Mouse (Mus musculus) hindbrain, embryonic 16.5 days (tissue): ENCODE results near the gene Pde1c. TPM values are rescaled to one million over a fixed set of nuclear protein-coding genes. Genes with fewer than 3 reads are reported as not detected.
A peak's percentile ranks its signal among the peaks of the same experiment; 100 is the strongest.

Source experiments
- ATAC-seq: fragments of 200-750 bp; cut with Nextera tagmentation; 2 replicates; pipeline ENCODE4 v1.8.0; 2017; ENCODE audit warnings: moderate TSS enrichment, moderate library complexity
- H3K27ac ChIP-seq: fragments of 300-500 bp; sonication (generic); 2 replicates; pipeline ENCODE4 v1.5.1; 2014; ENCODE audit warnings: low read depth, mild to moderate bottlenecking, control low read depth, low read length, moderate library complexity
- H3K27me3 ChIP-seq: fragments of 300-500 bp; sonication (generic); replicated peaks from 2 replicates; pipeline ENCODE4 v1.6.1; 2014; ENCODE audit warnings: low read length; ENCODE audit not compliant: control insufficient read depth, insufficient read depth
- H3K36me3 ChIP-seq: fragments of 300-500 bp; sonication (generic); 2 replicates; pipeline ENCODE4 v1.6.1; 2014; ENCODE audit warnings: mild to moderate bottlenecking, low read length, moderate library complexity, mixed read lengths; ENCODE audit not compliant: control insufficient read depth, insufficient read depth
- H3K4me1 ChIP-seq: fragments of 300-500 bp; sonication (generic); 2 replicates; pipeline ENCODE4 v1.6.1; 2014; ENCODE audit warnings: low read depth, low read length; ENCODE audit not compliant: control insufficient read depth, insufficient read depth
- H3K4me2 ChIP-seq: fragments of 300-500 bp; sonication (generic); 2 replicates; pipeline ENCODE4 v1.6.1; 2014; ENCODE audit warnings: mild to moderate bottlenecking, low read length, control low read depth, moderate library complexity
- H3K4me3 ChIP-seq: fragments of 300-500 bp; sonication (generic); 2 replicates; pipeline ENCODE4 v1.5.1; 2014; ENCODE audit warnings: mild to moderate bottlenecking, low read length, control low read depth, moderate library complexity
- H3K9ac ChIP-seq: fragments of 300-500 bp; sonication (generic); 2 replicates; pipeline ENCODE4 v1.6.1; 2014; ENCODE audit warnings: low read depth, mild to moderate bottlenecking, control low read depth, low read length, moderate library complexity
- H3K9me3 ChIP-seq: fragments of 300-500 bp; sonication (generic); 2 replicates; pipeline ENCODE4 v1.6.1; 2014; ENCODE audit warnings: mild to moderate bottlenecking, low read length, moderate library complexity; ENCODE audit not compliant: control insufficient read depth
- WGBS: fragments of 180-500 bp; shearing (Covaris S2); extraction: QIAGEN DNeasy Blood & Tissue Kit; methylation state at CpG from one replicate; pipeline ENCODE4 v1.1.7; 2014; 5-methylcytosine and 5-hydroxymethylcytosine counted together
- polyA plus RNA-seq: library from polyadenylated mRNA; unstranded; fragments of >200 nt; fragmentation: Nextera tagmentation; extraction: Ambion mirVana; gene quantifications from 2 replicates; pipeline ENCODE4 v1.2.1, GENCODE M21; 2015

The Pde1c gene
- polyA plus RNA-seq, 1 experiment from 2014 or later: 23.2 TPM

GRCm38 (mm10) chr6:56376359-56376758, 192.5 kb downstream of the Pde1c start:
- 85% methylated on average over 3 of the region's 3 CpGs for WGBS
- no peaks in the 10 kb centered on the region for H3K9me3 ChIP-seq
- H3K27me3 ChIP-seq: no peaks in the 10 kb centered on the region
- no peak overlapping the region for H3K9ac ChIP-seq
- no peak overlapping the region for H3K4me2 ChIP-seq
- H3K4me3 ChIP-seq: no peak overlapping the region
- no peak overlapping the region for H3K27ac ChIP-seq
- H3K4me1 ChIP-seq: peaks cover 16% of the 10 kb centered on the region
- ATAC-seq: no peak
- H3K36me3 ChIP-seq: no peaks in the 10 kb centered on the region

- Histone ChIP-seq H3K4me3 (no peak overlapping the region), H3K27me3 (no peaks in the 10 kb centered on the region), H3K9ac (no peak overlapping the region), H3K36me3 (no peaks in the 10 kb centered on the region), H3K27ac (no peak overlapping the region), H3K9me3 (no peaks in the 10 kb centered on the region), H3K4me2 (no peak overlapping the region), H3K4me1 (peaks cover 16% of the 10 kb centered on the region)
- peak; percentile 12; the same call in 1 of the 2 replicates for ATAC-seq
- WGBS: 63% methylated on average over 5 of the region's 5 CpGs
These were observed 194.7 kb downstream of the Pde1c start for GRCm38 (mm10) chr6:56374180-56374579.

- Histone ChIP-seq H3K4me1 (peaks cover 16% of the 10 kb centered on the region), H3K9me3 (no peaks in the 10 kb centered on the region), H3K4me2 (no peak overlapping the region), H3K4me3 (no peak overlapping the region), H3K27ac (no peak overlapping the region), H3K9ac (no peak overlapping the region), H3K36me3 (no peaks in the 10 kb centered on the region), H3K27me3 (no peaks in the 10 kb centered on the region)
- ATAC-seq: peak; percentile 74
- 64% methylated on average over 3 of the region's 3 CpGs for WGBS
These were observed 195.2 kb downstream of the Pde1c start for GRCm38 (mm10) chr6:56373753-56374152.

- Histone ChIP-seq H3K4me2 (no peak overlapping the region), H3K27ac (no peak overlapping the region), H3K4me1 (peaks cover 16% of the 10 kb centered on the region), H3K9me3 (no peaks in the 10 kb centered on the region), H3K36me3 (no peaks in the 10 kb centered on the region), H3K9ac (no peak overlapping the region), H3K27me3 (no peaks in the 10 kb centered on the region), H3K4me3 (no peak overlapping the region)
- ATAC-seq: peak; percentile 82
- WGBS: 36% methylated on average over 10 of the region's 10 CpGs
These were observed 195.7 kb downstream of the Pde1c start for GRCm38 (mm10) chr6:56373046-56373751.

- Histone ChIP-seq H3K27me3 (no peaks in the 10 kb centered on the region), H3K4me3 (no peak overlapping the region), H3K36me3 (no peaks in the 10 kb centered on the region), H3K4me2 (no peak overlapping the region), H3K9me3 (no peaks in the 10 kb centered on the region), H3K9ac (no peak overlapping the region), H3K27ac (no peak overlapping the region), H3K4me1 (peaks cover 16% of the 10 kb centered on the region)
- no peak for ATAC-seq
- 68% methylated on average over 13 of the region's 13 CpGs for WGBS
These were observed 199.4 kb downstream of the Pde1c start for GRCm38 (mm10) chr6:56369462-56369861.

GRCm38 (mm10) chr6:56368116-56368515, 200.8 kb downstream of the Pde1c start:
- no peak for ATAC-seq
- peaks cover 7% of the 10 kb centered on the region for H3K4me1 ChIP-seq
- WGBS: 65% methylated on average over 1 of the region's 1 CpGs

GRCm38 (mm10) chr6:56367257-56367656, 201.6 kb downstream of the Pde1c start:
- H3K9ac ChIP-seq: no peak overlapping the region
- H3K4me3 ChIP-seq: no peak overlapping the region
- H3K27me3 ChIP-seq: no peaks in the 10 kb centered on the region
- no peak overlapping the region for H3K4me2 ChIP-seq
- no peaks in the 10 kb centered on the region for H3K36me3 ChIP-seq
- peaks cover 3% of the 10 kb centered on the region; the same call in 1 of the 2 replicates for H3K4me1 ChIP-seq
- H3K27ac ChIP-seq: no peak overlapping the region
- no peak for ATAC-seq
- no peaks in the 10 kb centered on the region for H3K9me3 ChIP-seq

More at GRCm38 (mm10) chr6:56368116-56368515, 200.8 kb downstream of the Pde1c start:
- Histone ChIP-seq H3K4me2 (no peak overlapping the region), H3K9me3 (no peaks in the 10 kb centered on the region), H3K27ac (no peak overlapping the region), H3K36me3 (no peaks in the 10 kb centered on the region), H3K27me3 (no peaks in the 10 kb centered on the region), H3K9ac (no peak overlapping the region), H3K4me3 (no peak overlapping the region)

- Histone ChIP-seq H3K9me3 (no peaks in the 10 kb centered on the region), H3K27ac (peak overlapping the region; percentile 62; the same call in 1 of the 2 replicates), H3K9ac (peak overlapping the region; percentile 69; the same call in 1 of the 2 replicates), H3K4me2 (peak overlapping the region; percentile 91), H3K27me3 (no peaks in the 10 kb centered on the region), H3K4me1 (peaks cover 5% of the 10 kb centered on the region), H3K36me3 (no peaks in the 10 kb centered on the region), H3K4me3 (peak overlapping the region; percentile 58)
- WGBS: under 1% methylated on average over 5 of the region's 5 CpGs
- peak; percentile 65 for ATAC-seq
These were observed 206.3 kb downstream of the Pde1c start for GRCm38 (mm10) chr6:56362650-56363049.

GRCm38 (mm10) chr6:56362128-56362545, 206.8 kb downstream of the Pde1c start:
- Histone ChIP-seq H3K9me3 (no peaks in the 10 kb centered on the region), H3K4me2 (peak overlapping the region; percentile 91), H3K36me3 (no peaks in the 10 kb centered on the region), H3K4me1 (peaks cover 5% of the 10 kb centered on the region), H3K9ac (peak overlapping the region; percentile 69), H3K4me3 (peak overlapping the region; percentile 58), H3K27me3 (no peaks in the 10 kb centered on the region), H3K27ac (peak overlapping the region; percentile 62)
- WGBS: 0% methylated on average over 10 of the region's 10 CpGs
- peak; percentile 93 for ATAC-seq
